Mouse (Mus musculus) erythroblast, embryonic 14.5 days (primary cell): Measurements from ENCODE around the gene AI182371.

Source experiments
- GATA1 ChIP-seq: IDR thresholded peaks from 2 replicates; pipeline ENCODE4 v1.6.1; 2012; ENCODE audit warnings: low read length, inconsistent platforms, mixed read lengths
- TAL1 ChIP-seq: IDR thresholded peaks from 3 replicates; pipeline ENCODE4 v1.6.1; 2012; ENCODE audit warnings: low read length, inconsistent platforms, mixed read lengths

DNA sequence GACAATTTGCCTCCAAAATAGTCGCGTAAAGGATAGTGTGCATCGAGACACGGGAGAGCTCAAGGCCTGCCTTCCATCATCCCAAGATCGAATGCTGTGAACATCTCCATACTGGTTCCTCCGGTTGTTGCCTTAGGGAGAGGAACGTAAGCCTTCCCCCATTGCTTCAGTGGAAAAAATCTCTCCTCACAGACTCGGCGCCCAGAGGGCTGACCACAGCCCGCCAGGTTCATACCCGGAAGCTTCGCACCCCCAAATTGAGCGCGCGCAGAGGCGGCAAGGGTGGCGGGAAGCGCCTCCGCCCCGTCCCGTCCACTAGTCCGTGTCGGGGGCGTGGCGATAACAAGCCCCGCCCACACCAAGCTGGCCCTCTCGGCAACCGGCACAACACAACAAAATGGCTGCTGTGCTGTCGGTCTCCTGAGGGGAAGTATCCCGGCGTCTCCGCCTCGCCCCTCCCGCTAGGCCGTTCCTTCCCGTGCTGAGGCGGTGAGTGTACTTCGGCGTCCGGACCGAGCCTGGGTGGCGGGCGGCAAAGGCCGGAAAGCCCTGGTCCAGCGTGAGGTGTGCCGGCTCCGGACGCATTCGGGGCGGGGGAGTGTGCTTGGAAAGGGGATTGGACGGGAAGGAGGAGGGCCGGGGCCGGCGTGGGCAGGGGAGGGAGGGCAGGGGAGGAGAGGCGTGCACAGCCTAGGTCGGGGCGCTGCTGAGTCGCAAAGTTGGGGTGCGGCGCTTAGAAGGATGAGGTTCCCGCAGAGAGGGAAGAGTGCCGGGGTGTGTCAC lies 8.0 kb upstream of the AI182371 start, which contains the start of gene Cntrl:
- 0 out of 2 replicates have a peak, but pooled peaks have one; percentile 12 for TF ChIP-seq GATA1
- TF ChIP-seq TAL1, result no peak
